Mouse (Mus musculus) spleen, postnatal 14 days (tissue): ENCODE results near the gene Ear6.
"Not testable (repeated sequence)": the region's sequence is repeated elsewhere in the genome, so short reads cannot be mapped to it uniquely, and the experiment has no call there.

Experiments
- DNase-seq, 2 experiments: peaks; one replicate each; pipeline ENCODE4 v3.0.0; 2021 to 2022; ENCODE audit warnings: low spot score in 2 of 2

Ear6 gene

DNA sequence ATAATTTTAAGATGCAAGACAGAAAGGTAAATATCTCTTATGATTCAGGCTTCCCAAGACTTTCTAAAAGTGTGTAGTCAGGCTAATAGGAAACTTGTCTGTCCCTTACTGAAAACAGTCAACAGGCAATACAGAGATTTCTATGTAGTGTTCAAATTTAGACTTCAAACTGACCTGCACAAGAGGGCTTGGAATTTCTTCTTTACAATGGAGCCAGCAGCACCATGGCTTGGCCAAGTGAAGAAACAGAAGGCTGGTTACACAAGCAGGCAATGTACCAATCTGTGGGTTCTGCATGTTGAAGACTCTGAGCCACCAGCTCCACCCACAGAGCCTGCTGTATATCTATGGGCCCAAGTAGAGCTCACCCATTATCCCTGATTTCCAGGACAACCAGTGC, at the start of gene Ear6:
Gene Ear6, plus strand, starts transcription at position 301 of the 400 bp plus-strand sequence.
- DNase-seq, result no peak

GRCm38 (mm10) chr14:51826625-51827024, 26.9 kb upstream of the Ear6 start:
- no peak for DNase-seq

- not testable (repeated sequence) for DNase-seq
Observed at GRCm38 (mm10) chr14:51827842-51828241, 25.7 kb upstream of the Ear6 start.

DNA sequence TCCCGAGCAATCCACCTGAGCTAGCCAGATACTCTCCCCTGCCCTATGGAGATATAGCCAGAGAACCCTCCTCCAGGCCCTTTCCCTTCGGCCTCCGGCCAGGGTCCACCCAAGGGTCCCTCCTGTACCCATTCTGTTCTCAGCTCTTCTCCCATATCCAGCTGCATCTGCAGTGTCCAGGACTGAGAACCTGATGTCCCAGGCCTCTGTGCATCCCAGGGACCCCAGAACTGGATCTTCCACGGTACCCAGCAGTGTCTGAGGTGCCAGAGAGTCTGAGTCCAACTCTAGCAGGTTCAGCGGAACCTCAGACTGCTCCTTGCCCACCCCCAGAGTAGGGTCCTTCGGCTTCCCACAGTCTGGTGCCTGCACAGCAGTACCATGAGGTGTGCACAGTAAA, 24.3 kb upstream of the Ear6 start:
- DNase-seq, result no peak

DNA sequence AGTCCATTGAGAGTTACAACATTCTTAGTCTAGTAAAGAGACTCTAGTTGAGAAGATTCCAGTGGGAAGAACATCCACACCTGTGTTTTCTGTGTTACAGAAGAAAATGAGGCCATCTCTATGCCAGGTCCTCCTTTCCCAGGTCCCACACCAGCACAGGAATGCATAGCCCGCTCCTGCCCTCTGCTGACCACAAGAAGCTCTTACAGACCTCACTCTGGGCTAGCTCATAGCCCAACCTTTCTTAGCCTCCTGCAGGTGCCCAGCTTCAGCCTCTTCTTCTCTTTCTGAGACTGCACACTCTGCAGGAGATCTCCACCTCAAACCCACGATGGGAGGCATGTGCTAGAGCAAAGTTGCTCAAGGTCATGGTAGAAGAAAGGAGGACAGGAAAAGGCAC, 15.0 kb upstream of the Ear6 start:
- DNase-seq, result not testable (repeated sequence)

GRCm38 (mm10) chr14:51842250-51842649, 11.2 kb upstream of the Ear6 start:
- DNase-seq, result no peak

DNA sequence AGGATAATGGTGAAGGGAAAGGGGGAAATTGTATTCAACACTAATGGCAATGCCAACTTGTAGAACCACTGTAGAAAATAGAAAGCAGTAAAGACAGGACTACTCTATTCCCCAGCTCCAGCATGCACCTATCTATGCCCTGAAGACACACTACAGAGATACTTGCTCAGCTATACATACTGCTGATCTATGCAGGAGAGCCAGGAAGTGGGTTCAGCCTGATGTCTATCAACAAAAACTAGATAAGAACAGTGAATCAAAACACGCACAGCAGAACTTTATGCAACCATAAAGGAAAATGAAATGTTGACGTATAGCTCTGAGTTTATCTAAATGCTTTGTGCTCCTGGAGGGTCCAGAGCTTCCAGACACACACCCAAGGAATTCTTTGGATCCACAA, 10.7 kb upstream of the Ear6 start:
- no peak for DNase-seq

DNA sequence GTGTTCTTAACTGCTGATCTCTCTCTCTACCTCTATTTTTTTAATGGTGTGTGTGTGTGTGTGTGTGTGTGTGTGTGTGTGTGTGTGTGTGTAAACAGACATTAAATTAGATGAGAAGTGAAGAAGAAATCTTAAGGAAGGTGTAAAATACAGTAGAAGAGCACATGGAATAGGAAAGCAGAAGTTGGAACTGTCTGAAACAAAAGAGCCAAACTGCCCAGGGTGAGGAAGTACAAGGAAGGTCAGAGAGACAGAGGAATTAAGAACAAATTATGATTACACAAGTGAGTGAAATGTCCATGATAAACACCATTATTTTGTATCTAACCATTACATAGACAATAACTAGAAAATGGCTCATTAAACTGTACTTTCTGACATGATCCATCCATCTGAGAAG, 9.6 kb upstream of the Ear6 start:
- DNase-seq, result no peak

- DNase-seq, result no peak
Observed at GRCm38 (mm10) chr14:51846566-51846965, 6.9 kb upstream of the Ear6 start.

DNA sequence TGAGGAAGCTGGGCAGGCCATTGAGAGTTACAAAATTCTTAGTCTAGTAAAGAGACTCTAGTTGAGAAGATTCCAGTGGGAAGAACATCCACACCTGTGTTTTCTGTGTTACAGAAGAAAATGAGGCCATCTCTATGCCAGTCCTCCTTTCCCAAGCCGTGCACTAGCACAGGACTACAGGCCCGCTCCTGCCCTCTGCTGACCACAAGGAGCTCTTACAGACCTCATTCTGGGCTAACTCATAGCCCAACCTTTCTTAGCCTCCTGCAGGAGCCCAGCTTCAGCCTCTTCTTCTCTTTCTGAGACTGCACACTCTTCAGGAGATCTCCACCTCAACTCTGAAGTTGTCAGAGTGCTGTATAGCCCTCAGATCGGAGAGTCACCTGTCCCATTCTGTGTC, 2.5 kb upstream of the Ear6 start:
- DNase-seq, result not testable (repeated sequence)

- not testable (repeated sequence) for DNase-seq
Observed at GRCm38 (mm10) chr14:51855280-51855679, 1.8 kb downstream of the Ear6 start.

GRCm38 (mm10) chr14:51863603-51864002, 10.1 kb downstream of the Ear6 start:
- not testable (repeated sequence) for DNase-seq

- DNase-seq, result no peak
Observed at GRCm38 (mm10) chr14:51870756-51871155, 17.3 kb downstream of the Ear6 start.

DNA sequence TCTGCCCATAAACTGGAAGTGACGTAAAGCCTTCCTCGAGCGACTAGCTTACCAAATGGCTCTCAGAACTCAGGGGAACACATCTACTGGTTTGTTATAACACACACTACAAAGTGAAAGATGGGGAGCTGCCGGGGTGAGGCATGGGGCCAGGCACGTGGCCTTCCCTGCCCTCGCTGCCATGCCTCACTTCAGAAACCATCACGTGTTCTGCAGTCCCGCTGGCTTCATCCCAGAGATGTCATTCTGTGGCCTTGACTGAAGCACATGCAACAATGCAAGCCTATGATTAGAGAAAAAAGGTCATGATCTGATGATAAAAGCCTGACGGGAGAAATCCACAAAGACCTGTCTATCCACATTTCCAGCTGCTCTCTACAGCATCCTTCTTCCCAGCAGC, 18.2 kb downstream of the Ear6 start:
- no peak for DNase-seq

GRCm38 (mm10) chr14:51877517-51877916, 24.0 kb downstream of the Ear6 start:
- DNase-seq, result no peak

DNA sequence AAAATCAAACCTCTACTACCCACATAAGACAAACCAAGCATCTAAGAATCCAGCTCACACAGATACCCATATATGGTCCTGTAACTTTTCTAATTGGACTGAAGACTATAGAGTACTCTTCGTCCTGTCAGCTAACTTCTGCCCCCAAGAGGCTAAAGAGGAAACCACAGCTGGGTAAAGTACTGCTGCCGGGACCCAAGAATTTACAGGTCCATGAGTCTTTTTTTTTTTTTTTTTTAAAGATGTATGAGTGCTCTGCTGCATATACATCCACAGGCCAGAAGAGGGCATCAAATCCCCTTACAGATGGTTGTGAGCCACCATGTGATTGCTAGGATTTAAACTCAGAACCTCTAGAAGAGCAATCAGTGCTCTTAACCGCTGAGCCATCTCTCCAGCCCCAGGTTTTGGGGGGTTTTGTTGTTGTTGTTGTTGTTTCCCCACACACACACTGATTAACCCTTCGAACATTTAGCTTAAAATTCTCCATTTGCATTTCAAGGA, 30.1 kb downstream of the Ear6 start:
- DNase-seq, result peak; percentile 39 to 67

DNA sequence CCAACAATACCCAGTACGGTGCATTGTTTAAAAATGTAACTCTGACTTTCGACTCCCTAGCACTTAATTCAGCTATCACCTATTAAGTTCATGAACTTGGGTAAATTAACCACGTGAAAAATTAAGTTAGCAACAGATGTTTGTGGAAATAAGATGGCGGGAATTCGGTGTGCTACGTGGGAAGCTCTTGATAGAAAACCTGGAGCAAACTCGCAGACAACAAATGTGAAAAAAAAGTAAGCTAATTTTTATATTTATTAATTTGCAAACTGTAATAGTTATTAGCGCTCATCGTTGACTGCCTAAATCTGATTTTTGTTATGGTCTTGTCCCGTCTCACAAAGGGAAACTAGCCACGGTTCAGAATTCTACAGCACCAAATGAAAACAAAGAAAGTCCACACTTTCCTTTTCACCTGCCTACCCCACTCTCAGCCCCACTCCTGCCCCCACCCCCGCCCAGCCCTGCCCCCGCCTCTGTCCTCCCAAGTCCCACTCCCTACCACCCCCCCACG, 30.6 kb downstream of the Ear6 start:
- DNase-seq, result no peak

- DNase-seq, result peak; percentile 86 to 90
Observed at GRCm38 (mm10) chr14:51884598-51885331, 31.3 kb downstream of the Ear6 start, which contains the start of gene Mettl17. Mettl17 (plus strand) TSS chr14:51884842.

DNA sequence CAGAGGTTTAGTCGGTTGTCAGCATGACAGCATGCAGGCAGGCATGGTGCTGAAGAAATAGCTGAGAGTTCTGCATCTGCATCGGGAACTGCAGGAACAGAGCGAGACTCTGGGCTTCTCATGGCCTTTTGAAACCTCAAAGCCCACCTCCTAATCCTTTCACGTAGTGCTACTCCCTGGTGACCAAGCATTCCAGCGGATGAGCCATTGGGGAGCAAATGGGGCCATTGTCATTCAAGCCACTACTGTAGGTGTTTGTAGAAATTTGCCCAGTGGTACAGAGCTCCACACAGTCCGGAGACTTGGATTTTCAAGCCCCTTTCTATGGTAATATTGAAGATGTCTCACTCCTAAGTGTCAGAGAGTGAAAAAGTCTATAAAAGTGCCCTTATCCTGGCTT, 32.6 kb downstream of the Ear6 start:
- no peak for DNase-seq

DNA sequence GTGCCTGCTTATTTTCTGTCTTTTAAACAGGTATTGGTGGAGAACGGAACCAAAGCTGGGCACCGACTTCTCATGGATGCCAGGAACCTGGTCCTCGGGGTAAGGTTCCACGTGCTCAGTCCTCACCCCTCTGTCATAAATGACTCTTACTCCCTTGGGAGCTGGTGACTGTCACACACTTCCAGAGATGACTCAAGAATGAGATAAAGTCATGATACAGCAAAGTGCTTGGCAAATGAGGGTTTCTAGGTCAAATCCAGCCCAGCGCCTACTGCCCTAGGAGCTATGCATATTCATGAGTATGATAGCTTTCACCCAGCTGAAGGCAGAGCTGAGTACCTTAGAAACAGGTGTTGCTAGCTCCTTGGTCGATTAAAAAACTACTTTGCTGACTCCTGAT, 36.3 kb downstream of the Ear6 start:
- DNase-seq, result no peak

GRCm38 (mm10) chr14:51892191-51892939, 38.9 kb downstream of the Ear6 start, which contains the start of gene Slc39a2:
Slc39a2 (plus strand) TSS chr14:51892889.
- no peak for DNase-seq

DNA sequence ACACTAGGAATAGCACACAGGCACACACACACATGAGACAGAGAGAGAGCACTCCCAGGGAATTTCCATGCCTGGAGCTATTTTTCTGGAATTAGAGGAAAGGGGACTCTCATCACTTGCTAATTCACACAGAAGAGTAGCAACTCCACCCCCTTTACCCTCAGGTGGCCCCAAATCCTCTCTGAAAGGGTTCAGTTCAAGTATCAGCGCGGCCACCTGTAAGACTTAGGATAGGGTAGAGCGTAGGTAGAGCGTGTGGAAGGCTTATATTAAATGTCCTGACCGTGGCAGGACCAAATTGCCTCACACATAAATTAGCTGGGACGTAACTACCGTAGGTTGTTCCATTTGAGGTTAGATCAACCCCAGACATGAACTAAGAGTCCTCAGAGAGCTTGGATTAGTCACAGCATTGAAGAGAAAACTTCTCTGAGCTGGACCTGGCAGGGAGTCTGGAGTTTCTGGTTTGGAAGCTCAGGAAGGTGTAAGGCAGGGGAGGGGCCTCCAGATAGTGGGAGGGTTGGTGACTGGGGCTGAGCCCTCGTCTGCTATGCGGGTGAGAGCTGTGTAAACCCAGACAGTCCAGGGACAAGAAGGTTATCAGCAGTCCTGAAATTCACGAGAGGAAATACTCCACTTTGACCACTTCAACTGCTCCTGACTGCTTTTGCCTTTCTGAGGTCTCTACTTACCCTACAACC, 39.7 kb downstream of the Ear6 start:
- no peak for DNase-seq
